Mouse (Mus musculus): ENCODE results near the gene Lrrtm1.

Gene Lrrtm1

DNA sequence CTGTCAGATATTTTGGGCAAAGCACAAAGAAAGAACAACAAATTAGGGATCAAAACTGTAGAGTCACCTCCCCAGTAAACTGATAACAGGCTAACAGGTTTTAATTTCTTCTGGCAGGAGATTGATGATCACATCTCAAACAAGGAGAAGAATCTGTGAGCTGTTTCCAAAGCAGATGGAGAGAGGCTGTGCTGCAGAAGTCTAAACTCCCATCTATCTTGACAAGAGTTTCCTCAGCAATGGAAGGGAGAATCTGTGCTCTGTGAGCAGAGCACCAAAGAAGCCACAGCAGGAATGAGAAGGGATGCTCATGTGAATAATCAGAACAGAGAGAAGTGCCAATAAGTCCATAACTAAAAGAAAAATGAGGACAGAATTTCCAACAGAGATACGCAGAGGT lies 58.8 kb downstream of the Lrrtm1 start:
- in situ Hi-C loops (cut with MboI; ENCODE audit: low sequenced_read_pairs) = no loop called here

DNA sequence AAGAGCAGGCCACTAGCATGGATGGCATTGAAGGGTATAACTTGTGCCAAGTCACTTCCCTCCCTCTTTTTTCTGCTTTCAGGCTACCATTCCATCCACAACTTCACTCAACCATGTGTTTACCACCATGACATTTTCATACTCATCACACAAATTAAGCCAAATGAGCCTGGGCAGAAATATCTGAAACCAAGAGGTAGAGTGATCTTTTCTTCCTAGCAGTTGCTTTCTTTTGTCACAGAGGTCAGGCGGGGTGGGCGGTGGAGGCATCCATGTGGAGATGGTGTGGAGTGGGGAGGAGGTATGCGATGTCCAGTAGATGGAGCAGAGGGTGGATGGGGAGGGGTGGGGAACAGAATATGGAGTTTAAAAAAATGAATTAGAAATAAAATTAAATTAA lies 64.3 kb downstream of the Lrrtm1 start:
- in situ Hi-C loops (cut with MboI; ENCODE audit: low sequenced_read_pairs) = no loop called here
